Mouse (Mus musculus): ENCODE measurements around the gene Clic1.
"Not testable (repeated sequence)": the region's sequence is repeated elsewhere in the genome, so short reads cannot be mapped to it uniquely, and the experiment has no call there.

The Clic1 gene

DNA sequence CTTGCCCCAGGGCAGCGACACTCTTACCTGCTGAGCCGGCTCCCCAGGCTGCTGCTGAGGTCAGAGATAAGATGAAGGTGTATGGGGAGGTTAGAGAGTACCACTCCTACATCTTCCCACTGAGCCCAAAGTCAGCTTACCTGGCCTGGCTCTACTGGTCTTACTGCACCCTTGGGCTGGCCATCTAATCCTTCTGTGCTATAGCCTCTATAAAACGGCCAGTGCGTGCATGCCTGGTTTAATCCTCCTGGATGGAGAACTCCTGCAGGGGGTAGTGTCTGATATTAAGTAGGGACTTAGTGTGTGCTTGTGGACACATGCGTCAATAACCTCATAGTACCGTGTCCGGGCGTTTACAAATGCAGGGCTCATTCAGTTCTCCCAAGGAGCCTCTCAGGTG lies 29.2 kb upstream of the Clic1 start:
- DNase-seq (ENCODE audit: low read depth, low spot score): no peak

DNA sequence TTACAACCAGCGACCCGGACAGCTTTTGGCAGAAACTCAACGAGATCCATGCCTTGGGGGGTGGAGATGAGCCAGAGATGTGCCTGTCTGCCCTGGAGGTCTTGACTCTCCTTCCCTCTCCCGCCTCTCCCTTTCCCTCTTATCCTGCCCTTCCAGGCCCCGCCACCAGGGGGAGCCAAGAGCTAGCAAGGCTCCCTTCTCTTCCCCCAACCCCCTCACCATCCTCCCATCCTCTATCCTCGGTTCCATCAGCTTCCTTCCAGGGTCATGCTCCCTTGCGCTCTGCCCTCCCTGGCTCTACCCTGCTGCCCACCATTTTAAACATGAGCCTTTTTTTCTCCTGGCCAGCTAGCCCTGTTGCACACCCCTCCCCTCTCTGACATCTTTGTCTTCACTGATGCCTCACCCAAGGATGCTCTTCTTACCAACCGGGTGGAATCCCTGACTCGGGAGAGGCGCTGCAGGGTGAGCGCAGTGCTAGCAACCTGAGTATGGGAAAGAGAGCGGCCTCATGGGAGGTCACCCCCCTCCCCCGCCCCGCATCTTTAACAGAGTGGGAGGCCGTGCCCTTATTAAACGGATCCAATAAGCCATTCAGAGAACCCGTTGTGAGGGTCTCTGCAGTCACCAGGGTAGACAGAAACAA lies 28.5 kb upstream of the Clic1 start:
- DNase-seq (ENCODE audit: low read depth, low spot score): peak; percentile 79

DNA sequence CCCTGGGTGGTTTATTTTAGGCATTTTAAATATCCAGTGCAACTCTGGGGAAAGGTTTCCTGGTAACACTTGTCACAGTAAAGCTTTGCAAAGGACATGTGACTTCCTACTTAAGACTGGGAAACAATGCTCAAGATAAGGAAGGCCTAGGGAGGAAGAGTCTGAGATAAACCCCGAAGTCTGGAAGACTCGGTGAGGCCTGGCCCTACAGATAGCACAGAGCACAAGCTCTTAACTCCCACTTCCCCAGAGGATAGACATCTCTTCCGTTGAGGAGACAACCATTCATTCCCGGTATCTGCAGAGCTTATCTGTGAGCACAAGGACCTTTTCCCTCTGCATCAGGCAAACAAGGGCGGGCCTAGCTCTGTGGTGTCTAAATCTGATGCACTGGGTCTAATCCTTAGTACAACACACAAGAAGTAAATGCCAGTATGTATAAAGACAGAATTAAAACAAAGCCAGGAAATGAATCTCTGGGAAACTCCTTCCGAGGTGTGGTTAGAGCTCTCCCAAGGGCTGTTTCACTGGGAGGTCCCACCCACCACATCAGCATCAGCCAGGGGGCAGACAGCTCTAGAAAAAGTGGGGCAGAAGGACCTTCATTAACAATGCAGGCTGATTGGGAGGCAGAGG lies 27.8 kb upstream of the Clic1 start:
- no peak for DNase-seq (ENCODE audit: low read depth, low spot score)

DNA sequence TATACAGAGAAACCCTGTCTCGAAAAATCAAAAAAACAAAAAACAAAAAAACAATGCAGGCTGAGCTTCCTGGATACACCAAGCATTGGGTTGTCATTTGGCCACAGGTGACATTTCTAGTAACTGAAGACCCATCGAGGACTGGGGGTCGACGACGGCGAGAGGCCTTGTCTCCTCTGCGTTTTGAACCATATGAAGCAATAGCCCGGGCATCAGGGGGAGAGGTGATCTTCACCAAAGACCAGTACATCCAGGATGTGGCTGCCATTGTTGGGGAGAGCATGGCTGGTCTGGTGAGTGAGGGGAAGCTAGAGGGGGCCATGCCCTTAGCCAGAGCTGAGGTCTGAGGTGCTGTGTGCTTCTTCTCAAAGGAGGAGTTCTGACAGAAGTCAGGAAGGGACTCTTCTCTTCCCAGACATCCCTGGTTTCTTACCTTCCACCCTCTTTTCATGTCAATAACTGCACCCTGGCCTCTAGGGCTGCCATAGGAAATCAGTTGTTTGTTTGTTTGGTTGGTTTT lies 27.2 kb upstream of the Clic1 start:
- DNase-seq (ENCODE audit: low read depth, low spot score): no peak

DNA sequence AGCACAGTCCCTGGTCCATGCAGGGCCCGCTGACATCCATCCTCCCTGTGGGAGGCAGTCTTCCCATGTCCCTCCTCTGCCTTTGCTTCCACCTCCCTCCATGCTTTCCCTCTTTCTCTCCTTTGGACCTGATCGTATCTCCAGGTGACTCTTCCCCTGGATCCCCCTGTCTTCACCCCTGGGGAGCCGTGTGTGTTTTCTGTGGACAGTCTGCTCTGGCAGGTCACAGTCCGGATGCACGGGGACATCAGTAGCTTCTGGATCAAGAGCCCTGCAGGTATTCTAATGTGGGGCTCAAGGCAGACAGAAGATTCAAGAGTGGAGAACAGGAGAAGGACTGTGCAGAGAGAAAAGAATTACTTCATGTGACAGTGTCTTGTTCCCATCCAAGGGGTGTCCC lies 26.5 kb upstream of the Clic1 start:
- no peak for DNase-seq (ENCODE audit: low read depth, low spot score)

DNA sequence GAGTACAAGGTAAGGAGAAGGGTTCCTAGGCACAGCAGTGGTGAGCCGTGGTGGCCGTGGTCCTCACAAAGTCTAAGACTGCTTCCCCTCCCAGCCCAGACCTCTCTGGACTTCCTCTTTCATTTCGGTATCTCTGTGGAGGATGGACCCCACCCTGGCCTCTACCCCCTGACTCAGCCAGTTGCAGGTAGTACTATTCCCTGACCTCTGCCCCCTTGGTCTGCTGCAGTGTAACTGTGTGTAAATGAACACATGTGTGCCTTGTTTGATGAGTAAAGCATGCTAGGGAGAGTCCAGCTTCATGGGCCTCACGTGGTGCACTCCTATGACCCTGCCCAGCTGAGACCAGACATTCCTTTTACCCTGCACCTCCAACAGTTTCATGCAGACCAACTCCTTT lies 26.0 kb upstream of the Clic1 start:
- no peak for DNase-seq (ENCODE audit: low read depth, low spot score)

DNA sequence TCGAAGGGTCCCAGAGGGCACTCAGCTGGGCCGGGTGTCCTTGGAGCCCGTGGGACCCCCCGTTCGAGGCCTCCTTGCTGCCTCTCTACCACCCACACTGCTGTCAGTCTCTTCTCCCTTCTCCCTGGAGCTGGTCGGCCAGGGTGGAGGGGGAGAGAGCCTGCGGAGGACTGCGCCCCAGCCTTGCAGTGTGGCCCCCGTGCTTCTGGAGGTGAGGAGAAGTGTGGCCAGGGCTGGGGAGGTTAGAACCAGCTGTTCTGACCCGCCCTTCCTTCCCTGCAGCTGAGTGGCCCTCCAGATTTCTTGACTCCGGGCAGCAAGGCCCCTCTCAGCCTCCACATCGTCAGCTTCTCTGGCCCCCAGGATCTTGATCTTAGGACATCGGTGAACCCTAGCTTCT lies 25.5 kb upstream of the Clic1 start:
- DNase-seq (ENCODE audit: low read depth, low spot score): no peak

DNA sequence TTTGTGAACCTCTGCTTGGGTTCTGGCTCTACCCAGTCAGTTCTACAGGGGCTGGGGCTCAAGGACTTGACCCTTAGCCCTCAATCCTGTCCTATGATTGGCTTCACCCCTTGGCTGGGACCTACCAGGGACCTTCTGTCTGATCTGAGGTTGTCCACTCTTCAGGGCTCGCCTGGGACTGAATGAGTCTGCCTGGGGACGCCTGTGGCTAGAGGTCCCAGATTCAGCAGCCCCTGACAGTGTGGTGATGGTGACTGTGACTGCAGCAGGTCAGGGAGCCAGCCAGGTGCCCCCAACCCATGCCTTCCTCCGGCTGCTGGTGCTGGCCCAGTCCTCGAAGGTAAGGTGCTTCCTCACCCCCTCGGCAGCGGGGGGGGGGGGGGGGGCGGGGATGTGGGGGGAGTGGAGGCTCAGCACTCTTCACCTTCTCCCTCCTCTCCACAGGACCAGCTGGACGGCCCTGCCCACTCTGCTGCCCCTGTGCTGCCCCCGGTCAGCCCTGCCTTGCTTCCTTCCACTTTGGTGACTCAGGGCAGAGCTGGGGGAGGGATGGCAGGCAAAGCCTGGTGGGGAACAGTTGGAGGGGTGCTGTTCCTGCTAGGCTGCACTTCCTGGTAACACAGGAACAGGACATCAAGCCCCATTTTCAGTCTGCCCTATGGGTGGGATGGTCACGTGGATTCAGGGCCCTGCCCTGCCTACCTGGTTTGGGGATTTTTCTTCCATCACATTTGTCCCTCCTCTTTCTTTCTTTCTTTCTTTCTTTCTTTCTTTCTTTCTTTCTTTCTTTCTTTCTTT lies 24.9 kb upstream of the Clic1 start:
- DNase-seq (ENCODE audit: low read depth, low spot score): no peak

DNA sequence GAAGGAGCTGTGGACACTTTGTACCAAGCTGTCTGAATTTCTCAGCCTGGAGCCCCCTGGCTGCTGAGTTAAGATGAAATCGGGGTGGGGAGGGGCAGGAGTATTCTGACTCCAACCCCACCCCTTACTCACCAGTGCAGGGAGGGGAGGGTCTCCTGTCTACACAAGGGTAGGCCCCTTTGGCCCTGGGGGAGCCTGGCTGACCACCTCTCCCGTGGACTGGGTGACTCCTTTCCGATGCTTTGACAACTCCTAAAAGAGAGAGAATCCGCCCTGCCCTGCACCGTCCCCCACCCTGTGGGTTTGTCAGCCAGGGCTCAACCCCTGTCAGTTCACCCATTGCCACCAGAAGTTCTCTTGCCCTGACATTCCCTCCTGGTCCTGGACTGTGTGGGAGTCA lies 23.6 kb upstream of the Clic1 start:
- DNase-seq (ENCODE audit: low read depth, low spot score): no peak

DNA sequence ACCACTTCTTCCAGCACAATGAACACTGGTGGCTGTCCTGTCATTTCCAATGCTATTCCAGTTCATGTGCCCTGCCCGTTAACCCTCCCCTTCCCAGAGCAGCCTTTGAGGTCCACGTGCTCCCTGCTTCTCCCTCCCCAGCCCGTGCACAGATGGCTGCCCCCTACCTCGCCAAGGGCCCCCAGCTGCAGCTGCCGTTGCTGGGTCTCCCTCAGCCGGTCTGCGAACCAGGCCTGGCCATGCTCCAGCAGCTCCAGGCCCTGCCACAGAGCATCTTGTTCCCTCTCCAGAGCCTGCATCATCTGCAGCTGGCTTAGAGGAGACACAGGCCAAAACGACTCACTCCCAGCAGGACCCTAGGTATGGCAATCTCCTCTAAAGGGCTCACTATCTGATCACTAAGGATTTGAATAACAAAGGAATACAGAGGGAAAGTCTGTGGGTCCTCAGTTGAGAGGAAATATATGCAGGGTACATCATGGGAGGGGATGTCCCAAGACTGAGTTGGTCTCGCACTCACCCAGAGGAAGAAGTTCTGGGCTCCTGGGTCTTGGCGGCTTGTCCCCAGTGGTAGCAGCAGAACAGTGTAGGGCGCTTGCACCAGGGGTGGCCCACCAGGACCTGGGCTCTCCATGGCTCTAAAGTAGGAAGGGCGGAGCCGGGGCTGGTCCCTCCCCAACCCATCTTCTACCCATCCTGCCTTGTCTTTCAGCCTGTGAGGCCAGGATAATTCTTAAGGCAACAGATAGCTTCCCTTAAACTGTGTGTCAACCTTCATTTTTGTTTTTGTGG lies 22.3 kb upstream of the Clic1 start, which contains the start of gene Sapcd1:
Gene Sapcd1 (minus strand): TSS at position 740 of the 792 bp plus-strand sequence.
- DNase-seq (ENCODE audit: low read depth, low spot score): no peak

DNA sequence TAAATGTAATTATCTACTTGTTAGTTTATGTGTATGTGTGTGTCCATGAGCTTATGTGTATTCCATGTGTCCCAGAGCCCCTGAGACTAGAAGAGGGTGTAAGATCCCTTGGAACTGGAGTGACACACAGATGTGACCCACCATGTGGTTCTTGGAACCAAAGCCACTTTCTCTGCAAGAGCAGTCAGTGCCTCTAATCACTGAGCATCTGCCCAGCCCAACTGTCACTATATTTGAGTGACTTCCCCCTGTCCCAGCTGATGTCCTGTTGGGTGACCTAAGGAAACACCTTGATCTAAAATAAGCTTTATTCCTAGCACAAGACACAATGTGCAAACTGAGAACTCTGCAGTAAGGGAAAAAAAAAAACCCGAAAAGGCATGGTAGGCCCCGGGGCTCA lies 21.5 kb upstream of the Clic1 start:
- DNase-seq (ENCODE audit: low read depth, low spot score): no peak

DNA sequence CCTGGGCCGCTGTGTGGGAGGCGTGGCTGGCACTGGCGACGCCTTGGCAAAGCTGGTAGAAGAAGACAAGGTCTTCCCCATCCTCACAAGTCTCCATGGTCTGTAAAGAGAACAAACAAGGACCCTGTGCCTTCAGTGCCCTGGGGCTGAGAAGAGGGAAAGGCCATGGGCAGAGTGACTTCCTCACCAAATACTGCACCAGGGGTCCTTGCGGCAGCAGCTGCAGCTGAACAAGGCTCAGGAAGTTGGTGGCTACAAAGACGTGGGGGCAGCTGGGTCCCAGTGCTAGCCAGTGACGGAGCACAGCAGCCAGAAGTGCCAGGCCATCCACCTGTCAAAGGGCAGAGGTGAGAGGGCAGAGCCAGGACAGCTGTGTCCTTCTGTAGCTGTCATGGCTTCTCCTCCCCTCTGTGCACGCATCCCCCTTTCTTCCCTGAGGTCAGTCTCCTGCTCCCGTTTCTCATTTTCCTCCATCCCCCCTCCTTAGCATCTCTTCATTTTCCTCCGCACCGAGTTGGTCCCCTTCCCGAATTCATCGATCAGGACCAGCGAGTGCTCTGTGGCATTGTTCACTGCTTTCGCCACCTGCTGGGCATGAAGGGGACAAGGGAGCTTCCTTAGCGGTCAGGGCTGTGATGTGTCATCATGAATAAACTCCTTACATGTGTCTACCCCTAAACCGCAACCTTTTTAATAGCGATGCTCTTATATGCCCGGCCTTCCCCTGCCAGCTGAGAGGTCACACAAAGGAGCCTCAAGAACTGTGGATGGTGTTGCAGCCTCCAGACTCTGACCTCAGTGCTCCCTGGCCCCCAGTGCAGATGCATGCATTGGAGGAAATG lies 19.9 kb upstream of the Clic1 start:
- no peak for DNase-seq (ENCODE audit: low read depth, low spot score)

DNA sequence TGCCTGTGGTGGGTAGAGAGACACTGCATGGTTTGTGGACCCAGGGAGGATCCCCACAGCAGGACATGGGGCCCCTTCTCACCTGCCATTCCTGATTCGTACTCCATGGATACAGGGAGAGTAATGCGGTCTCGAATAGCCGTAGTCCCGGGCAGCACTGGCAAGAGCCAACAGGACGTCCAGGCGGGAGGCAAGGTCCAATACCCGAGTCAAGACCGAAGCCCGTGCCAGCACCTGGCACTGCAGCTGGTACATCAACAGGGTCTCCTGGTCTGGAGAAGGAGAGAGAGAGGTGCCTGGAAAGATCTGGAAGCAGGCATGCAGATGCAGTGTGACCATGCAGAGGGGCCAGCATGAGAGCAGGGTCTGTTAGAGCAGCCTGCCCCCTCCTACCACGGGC lies 18.5 kb upstream of the Clic1 start:
- DNase-seq (ENCODE audit: low read depth, low spot score): no peak

DNA sequence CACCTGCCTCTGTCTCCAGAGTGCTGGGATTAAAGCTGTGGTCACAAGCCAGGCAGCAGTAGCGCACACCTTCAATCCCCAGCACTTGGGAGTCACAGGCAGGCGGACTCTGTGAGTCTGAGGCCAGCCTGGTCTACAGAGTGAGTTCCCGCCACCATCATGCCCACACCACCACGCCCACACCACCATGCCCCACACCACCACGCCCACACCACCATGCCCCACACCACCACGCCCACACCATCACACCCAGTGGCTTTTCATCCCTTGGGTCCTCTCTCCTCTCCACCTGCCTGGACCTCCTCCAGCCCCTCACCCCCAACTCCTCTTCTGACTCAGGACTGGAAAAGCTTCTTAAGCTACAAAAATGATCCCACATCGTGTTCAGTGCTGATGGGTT lies 17.9 kb upstream of the Clic1 start:
- no peak for DNase-seq (ENCODE audit: low read depth, low spot score)

DNA sequence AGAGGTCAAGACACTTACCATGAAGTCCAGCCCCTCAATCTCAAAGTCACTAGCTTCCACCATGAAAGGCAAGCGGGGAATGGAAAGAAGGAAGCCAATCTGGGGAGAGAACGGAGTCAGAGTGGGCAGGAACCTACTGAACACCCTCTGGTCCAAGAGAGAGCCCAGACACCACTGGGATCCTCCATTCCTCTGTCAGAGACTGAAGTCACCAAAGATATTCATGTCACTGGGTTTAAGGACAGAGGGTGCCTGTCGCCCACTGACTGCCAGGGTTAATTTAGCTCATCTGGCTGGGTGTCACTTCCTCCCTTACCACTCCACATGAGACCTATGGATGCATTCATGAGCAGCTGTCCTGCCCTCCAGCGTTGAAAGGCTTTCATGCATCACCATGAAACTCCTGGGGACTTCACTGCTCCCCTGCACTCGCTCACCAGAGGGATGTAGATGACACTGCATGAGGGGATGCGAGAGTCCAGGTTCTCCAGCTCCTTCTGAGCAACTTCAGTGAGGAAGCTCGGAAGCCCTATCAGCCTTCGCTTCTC lies 17.4 kb upstream of the Clic1 start:
- DNase-seq (ENCODE audit: low read depth, low spot score): no peak

DNA sequence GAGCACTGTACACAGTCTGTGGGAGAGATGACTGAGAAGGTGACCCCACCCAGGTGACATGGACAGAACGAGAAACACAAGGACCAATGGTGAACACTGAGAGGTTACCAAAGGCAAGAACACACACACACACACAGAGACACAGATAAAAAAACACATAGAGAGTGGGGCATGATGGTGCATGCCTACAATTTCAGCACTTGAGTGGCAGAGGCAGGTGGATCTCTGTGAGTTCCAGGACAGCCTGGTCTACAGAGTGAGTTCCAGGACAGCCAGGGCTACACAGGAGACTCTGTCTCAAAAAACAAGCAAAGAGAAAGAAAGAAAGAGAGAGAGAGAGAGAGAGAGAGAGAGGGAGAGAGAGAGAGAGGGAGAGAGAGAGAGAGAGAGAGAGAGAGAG lies 16.1 kb upstream of the Clic1 start:
- DNase-seq (ENCODE audit: low read depth, low spot score): not testable (repeated sequence)

DNA sequence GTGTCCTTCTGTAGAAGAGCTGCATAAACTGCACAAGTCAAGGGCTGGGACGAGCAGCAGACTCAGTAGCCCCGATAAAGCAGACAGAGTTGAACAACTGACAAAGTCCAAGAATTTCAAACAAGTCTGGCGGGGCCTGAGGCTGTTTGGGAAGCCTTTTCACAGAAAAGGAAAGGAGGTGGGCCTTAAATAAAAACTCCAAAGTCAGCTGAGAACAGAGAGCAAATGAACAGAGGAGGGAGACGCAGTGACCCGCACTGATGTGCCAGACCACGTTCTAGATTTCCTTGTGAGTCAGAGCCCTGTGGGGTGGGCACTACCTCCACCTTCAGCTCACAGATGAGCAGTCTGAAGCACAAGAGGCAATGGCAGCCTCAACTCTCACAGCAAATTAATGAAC lies 14.9 kb upstream of the Clic1 start:
- DNase-seq (ENCODE audit: low read depth, low spot score): no peak

DNA sequence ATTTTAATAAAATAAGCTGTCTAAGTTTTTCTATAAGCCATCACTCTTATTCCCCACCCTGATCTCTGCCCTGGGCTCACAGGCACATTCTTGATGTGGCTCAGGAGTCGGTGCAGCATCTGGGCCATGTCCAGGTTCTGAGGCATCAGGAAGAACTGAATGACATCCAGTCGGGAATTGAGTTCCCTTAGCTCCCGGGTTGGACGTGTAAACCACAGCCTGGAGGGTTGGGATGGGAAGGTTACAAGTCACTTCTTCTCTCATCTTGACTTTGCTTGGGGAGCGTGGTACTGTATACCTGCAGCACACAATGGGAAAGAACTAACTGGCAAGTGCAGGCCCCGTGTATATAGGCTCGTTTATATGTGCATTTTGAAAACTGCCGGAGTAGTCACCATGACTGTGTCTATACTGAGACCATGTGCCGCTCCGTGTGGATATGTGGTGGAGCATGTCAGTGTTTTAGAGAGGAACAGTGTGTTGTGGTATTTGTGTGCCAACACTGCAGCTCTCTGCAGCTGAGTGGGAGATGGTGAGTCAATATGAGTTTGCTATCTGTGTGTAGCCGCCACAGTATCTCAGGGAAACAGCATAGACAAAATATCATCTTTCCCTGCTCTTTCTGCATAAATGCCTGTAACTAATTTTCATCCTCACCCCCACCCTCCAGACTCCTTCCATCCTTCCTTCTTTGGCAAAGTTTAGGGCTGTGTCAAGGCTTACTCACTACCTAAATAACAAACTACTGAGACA lies 10.5 kb upstream of the Clic1 start:
- no peak for DNase-seq (ENCODE audit: low read depth, low spot score)

DNA sequence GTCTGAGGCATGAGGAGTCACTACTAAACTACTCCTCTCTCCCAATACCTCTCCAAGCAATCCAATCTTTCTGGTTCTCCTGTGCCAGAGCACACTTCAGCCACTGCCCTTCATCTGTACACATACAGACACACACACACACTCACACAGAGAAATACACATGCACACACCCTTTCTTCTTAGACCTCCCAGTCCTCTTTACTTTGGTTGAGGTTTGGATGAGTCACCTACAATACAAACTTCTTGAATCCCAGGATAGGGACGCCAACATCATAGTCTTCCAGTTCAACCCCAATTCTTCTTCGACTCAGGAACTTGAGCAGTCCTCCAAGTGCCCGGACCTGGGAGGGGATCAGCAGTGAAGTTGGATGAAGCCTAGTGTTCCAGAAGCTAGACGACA lies 6.0 kb upstream of the Clic1 start:
- DNase-seq (ENCODE audit: low read depth, low spot score): no peak
